Mouse (Mus musculus) heart, embryonic 10.5 days (tissue): ENCODE results near the gene Slc35a3. TPM values are rescaled to one million over a fixed set of nuclear protein-coding genes. Genes with fewer than 3 reads are reported as not detected.
"Not testable (repeated sequence)": the region's sequence is repeated elsewhere in the genome, so short reads cannot be mapped to it uniquely, and the experiment has no call there.

Experiments used
- DNase-seq: peaks from one replicate; pipeline ENCODE4 v3.0.0-alpha.2; 2017; ENCODE audit warnings: low spot score
- H3K27ac ChIP-seq: fragments of 300-500 bp; sonication (generic); 2 replicates; pipeline ENCODE4 v1.5.1; 2016; ENCODE audit warnings: mild to moderate bottlenecking
- H3K27me3 ChIP-seq: fragments of 300-500 bp; sonication (generic); 2 replicates; pipeline ENCODE4 v1.6.1; 2016; ENCODE audit warnings: mild to moderate bottlenecking; ENCODE audit not compliant: poor library complexity, insufficient read depth, severe bottlenecking
- H3K36me3 ChIP-seq: fragments of 300-500 bp; sonication (generic); 2 replicates; pipeline ENCODE4 v1.6.1; 2016; ENCODE audit warnings: mild to moderate bottlenecking, moderate library complexity
- H3K4me1 ChIP-seq: fragments of 300-500 bp; sonication (generic); 2 replicates; pipeline ENCODE4 v1.6.1; 2016; ENCODE audit warnings: mild to moderate bottlenecking
- H3K4me3 ChIP-seq: fragments of 300-500 bp; sonication (generic); 2 replicates; pipeline ENCODE4 v1.5.1; 2016; ENCODE audit warnings: mild to moderate bottlenecking, moderate library complexity
- H3K9me3 ChIP-seq: fragments of 300-500 bp; sonication (generic); 2 replicates; pipeline ENCODE4 v1.6.1; 2016; ENCODE audit warnings: mild to moderate bottlenecking, moderate library complexity
- WGBS: fragments of 180-500 bp; shearing (Covaris S2); methylation state at CpG from one replicate; pipeline ENCODE4 v1.1.7; 2016; 5-methylcytosine and 5-hydroxymethylcytosine counted together
- polyA plus RNA-seq: library from polyadenylated mRNA; unstranded; fragments of >200 nt; fragmentation: Nextera tagmentation; extraction: Ambion mirVana; gene quantifications from 2 replicates; pipeline ENCODE4 v1.2.1, GENCODE M21; 2016

Slc35a3 gene
- 12.0 and 14.2 TPM in 2 replicates for polyA plus RNA-seq

DNA sequence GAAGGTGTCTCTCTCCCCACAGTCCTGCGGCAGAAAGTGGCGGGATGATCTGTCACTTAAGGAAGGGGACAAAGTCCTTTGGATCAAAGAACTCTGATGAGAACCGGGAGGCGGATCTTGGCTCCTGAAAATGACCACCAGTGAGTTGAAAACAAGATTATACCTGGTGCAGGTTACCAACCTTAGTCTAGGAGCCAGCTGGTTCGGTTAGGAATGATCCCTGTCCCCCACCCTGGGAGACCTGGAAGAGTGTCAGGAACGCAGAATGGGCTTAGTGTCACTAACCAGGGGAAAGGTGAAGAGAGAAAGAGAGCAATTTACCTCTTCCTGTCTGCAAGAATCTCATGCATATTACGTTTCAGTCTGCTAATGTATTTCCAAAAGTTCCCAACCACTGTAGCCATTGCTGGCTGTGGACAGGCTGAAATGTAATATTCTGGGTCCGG, at the start of gene Slc35a3:
TSS of gene Slc35a3 (minus strand) at position 396 of the 446 bp plus-strand sequence.
- Histone ChIP-seq H3K4me1 (peaks cover 28% of the 10 kb centered on the region), H3K9me3 (no peaks in the 10 kb centered on the region), H3K27me3 (no peaks in the 10 kb centered on the region), H3K4me3 (peak within 1 kb of the TSS; percentile 99), H3K27ac (peak within 1 kb of the TSS; percentile 97), H3K36me3 (no peaks in the 10 kb centered on the region)
- WGBS: 4% methylated on average over 8 of the region's 8 CpGs
- DNase-seq: no peak

DNA sequence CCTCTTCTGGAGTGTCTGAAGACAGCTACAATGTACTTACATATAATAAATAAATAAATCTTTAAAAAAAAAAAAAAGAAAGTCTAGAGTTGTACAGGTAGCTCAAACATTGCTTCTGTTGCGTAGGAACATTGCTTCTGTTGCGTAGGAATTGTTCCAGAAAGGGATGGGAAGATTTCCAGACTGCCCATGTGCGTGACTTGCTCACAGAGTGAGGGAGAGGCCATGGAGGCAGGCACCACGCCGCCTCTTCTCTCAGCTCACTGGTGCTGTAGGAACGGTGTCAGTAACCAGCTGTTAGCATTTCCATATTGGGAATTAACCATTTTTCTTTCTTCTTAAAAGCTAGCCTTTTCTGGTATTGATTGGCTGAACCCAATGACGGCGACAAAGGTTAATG, 40.2 kb upstream of the Slc35a3 start:
- H3K27me3 ChIP-seq: no peaks in the 10 kb centered on the region
- H3K36me3 ChIP-seq: peaks cover 79% of the 10 kb centered on the region
- no peaks in the 10 kb centered on the region for H3K9me3 ChIP-seq
- H3K4me1 ChIP-seq: no peaks in the 10 kb centered on the region
- H3K27ac ChIP-seq: no peak overlapping the region
- no peak overlapping the region for H3K4me3 ChIP-seq
- no peak for DNase-seq
- 96% methylated on average over 8 of the region's 8 CpGs for WGBS

DNA sequence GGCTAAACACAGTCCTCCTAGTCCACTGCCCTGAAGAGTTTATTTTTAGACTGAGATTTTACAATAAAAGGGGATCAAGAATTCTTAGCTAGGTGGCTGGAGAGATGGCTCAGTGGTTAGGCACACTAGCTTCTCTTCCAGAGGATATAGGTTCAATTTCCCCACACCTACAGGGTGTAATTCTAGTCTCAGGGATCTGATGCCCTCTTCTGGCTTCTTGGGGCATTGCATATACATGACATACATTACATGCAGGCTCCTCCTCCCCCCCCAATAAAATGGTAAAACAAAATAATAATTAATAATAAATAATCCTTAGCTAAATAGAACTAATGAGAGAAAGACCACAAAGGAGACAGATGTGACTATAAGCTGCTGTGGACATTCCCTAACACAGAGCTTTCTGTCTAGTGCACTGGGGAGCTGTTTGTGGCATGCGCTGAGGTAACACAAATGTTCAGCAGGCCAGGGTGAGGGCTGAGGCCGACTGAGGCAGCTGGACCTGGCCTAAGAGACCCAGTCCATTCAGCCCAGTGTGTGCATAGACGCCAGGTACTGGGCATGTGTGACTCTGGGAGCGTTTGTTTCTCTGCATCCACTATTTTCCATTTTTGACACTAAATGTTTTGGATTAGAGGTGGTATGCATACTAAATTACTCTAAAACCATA, 38.7 kb upstream of the Slc35a3 start:
- DNase-seq: no peak
- no peak overlapping the region for H3K4me3 ChIP-seq
- no peaks in the 10 kb centered on the region for H3K27me3 ChIP-seq
- WGBS: 88% methylated on average over 4 of the region's 4 CpGs
- peaks cover 69% of the 10 kb centered on the region for H3K36me3 ChIP-seq
- no peaks in the 10 kb centered on the region for H3K4me1 ChIP-seq
- no peaks in the 10 kb centered on the region for H3K9me3 ChIP-seq
- H3K27ac ChIP-seq: no peak overlapping the region

DNA sequence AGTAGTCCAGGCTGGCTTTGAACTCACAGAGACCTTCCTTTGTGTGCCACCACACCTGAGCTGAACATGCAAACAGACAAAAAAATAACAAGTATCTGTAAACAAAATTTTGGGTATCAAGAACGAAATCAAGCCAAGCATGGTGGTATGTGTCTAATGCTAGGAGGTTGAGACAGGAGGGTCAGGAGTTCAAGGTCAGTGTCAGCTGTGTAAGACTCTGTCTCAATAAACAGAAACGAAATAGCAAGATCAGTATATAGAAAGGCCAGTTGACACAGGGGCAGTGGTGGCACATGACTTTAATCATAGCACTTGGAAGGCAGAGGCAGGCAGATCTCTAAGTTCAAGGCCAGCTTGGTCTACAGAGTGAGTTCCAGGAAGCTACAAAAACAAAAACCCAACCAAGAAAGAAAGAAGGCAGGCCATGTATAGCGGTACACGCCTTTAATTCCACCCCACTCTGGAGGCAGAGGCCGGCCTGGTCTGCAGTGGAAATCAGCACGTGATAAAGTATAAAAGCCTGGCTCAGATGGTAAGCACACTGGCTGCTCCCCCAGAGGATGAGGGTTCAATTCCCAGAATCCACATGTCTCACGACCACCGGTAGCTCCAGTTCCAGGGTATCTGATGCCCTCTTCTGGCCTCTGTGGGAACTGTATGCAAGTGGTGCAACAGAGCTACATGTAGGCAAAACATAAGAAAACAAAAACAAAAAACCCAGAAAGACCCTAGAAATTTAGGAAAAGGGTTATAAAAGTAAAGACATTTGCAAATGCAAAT, 36.0 kb upstream of the Slc35a3 start:
- H3K36me3 ChIP-seq: peaks cover 74% of the 10 kb centered on the region
- no peaks in the 10 kb centered on the region for H3K4me1 ChIP-seq
- 60% methylated on average over 8 of the region's 8 CpGs for WGBS
- no peaks in the 10 kb centered on the region for H3K27me3 ChIP-seq
- DNase-seq: peak; percentile 78
- H3K27ac ChIP-seq: no peak overlapping the region
- no peaks in the 10 kb centered on the region for H3K9me3 ChIP-seq
- no peak overlapping the region for H3K4me3 ChIP-seq

DNA sequence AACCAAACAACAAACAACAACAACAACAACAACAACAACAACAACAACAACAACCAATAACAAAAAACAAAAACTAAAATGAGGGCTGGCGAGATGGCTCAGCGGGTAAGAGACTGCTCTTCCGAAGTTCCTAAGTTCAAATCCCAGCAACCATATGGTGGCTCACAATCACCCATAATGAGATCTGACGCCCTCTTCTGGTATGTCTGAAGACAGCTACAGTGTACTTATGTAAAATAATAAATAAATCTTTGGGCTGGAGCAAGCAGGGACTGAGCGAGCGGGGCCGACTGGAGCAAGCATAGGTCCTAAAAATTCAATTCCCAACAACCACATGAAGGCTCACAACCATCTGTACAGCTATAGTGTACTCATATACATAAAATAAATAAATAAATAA, 35.0 kb upstream of the Slc35a3 start:
- not testable (repeated sequence) for DNase-seq
- 88% methylated on average over 7 of the region's 7 CpGs for WGBS
- peaks cover 73% of the 10 kb centered on the region for H3K36me3 ChIP-seq

DNA sequence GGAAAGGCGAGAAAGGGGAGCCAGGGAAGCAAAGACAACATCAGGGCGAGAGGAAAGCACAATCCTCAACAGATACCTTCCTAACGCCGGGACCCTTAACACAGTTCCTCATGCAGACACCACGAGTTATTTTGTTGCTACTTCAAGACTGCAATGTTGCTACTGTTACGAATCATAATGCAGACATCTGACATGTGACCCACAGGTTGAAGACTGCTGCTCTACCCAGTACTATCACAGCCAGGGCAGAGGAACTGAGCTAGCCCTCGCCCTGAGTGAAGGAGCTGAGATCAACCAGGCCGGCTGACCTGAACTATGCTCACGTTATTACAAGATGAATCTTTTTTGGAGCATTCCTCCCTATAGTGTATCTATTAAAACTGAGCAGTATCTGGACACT, 28.3 kb upstream of the Slc35a3 start:
- Histone ChIP-seq H3K4me3 (no peak overlapping the region), H3K4me1 (no peaks in the 10 kb centered on the region), H3K36me3 (peaks cover 26% of the 10 kb centered on the region), H3K27me3 (no peaks in the 10 kb centered on the region), H3K9me3 (no peaks in the 10 kb centered on the region), H3K27ac (no peak overlapping the region)
- DNase-seq: peak; percentile 42
- WGBS: 71% methylated on average over 9 of the region's 9 CpGs

More for the DNA sequence above, 35.0 kb upstream of the Slc35a3 start:
- H3K9me3 ChIP-seq, H3K27me3 ChIP-seq, H3K27ac ChIP-seq, H3K4me1 ChIP-seq, H3K4me3 ChIP-seq: not testable (repeated sequence)

DNA sequence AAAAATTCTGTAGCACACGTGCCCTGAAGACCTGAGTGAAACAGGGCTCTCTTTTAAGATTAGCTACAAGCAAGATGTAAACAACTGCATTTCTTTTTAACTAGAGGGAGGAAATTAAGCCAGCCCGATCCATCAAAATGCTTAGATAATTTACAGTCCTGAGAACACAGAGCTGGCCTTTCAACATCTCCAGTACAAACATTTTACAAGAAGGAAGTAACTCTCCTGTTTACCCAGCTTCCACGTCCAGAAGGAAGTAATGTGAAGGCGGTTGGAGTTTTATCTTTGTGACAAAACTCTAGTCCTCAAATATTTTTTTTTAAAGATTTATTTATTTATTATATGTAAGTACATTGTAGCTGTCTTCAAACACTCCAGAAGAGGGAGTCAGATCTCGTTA, 27.5 kb upstream of the Slc35a3 start:
- Histone ChIP-seq H3K27me3 (no peaks in the 10 kb centered on the region), H3K9me3 (no peaks in the 10 kb centered on the region), H3K4me1 (no peaks in the 10 kb centered on the region), H3K27ac (no peak overlapping the region), H3K36me3 (peaks cover 20% of the 10 kb centered on the region), H3K4me3 (no peak overlapping the region)
- DNase-seq: no peak
- 87% methylated on average over 5 of the region's 5 CpGs for WGBS

DNA sequence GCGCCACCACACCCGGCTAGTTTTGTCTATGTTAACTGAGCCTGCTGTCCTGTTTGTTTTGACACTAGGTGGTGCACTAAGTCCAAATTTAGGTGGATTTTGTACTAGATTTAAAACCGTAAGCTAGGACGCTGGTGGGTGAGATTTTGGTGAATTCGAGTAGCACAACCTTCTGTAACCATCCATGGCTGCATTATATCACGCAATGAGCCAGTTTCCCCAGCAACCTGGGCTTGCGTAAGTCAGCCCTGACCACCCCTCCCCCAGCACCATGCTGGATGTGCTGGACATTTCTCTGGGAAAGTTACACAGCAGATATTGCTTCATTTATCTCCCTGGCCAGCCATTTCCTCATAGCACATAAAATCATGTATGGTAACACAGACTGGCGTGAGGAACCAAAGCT, 24.7 kb upstream of the Slc35a3 start:
- Histone ChIP-seq H3K9me3 (no peaks in the 10 kb centered on the region), H3K4me3 (no peak overlapping the region), H3K36me3 (no peaks in the 10 kb centered on the region), H3K27me3 (no peaks in the 10 kb centered on the region), H3K27ac (no peak overlapping the region), H3K4me1 (no peaks in the 10 kb centered on the region)
- DNase-seq: peak; percentile 30
- 81% methylated on average over 8 of the region's 8 CpGs for WGBS

DNA sequence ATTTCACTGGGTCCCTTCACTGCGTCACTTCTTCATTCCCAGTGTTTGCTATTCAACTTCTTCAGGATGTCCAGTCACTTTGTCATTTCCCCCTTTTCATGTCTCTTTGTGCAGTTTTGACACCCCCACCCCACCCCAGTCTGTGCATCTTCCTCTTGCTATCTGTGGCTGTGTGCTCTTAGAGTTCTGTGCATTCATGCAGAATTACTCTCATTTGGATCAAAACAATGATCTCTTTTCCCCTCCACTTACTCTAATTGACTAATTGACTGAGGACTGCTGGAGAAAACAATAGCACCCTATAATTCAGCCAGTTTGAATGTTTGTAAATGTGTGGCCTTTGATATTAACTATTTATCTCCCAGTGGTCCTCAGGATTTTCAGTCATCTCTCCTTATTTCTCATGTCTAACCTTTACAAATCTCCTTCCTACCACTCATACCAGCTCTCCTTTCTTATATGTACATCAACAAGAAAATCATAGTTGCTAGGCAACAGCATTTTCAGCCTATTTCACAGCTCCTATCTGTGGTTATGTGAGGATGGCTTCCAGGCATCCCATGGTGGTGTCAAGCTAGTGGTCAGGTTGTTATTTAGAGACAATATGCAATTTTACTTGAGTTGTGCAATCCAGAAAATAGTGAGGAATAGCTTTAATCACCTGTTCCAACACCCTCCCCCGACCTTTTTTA, 17.0 kb upstream of the Slc35a3 start:
- H3K27me3 ChIP-seq: no peaks in the 10 kb centered on the region
- 75% methylated on average over 2 of the region's 2 CpGs for WGBS
- H3K27ac ChIP-seq: no peak overlapping the region
- no peaks in the 10 kb centered on the region for H3K9me3 ChIP-seq
- no peak overlapping the region for H3K4me3 ChIP-seq
- H3K4me1 ChIP-seq: peaks cover 7% of the 10 kb centered on the region
- DNase-seq: no peak
- no peaks in the 10 kb centered on the region for H3K36me3 ChIP-seq

DNA sequence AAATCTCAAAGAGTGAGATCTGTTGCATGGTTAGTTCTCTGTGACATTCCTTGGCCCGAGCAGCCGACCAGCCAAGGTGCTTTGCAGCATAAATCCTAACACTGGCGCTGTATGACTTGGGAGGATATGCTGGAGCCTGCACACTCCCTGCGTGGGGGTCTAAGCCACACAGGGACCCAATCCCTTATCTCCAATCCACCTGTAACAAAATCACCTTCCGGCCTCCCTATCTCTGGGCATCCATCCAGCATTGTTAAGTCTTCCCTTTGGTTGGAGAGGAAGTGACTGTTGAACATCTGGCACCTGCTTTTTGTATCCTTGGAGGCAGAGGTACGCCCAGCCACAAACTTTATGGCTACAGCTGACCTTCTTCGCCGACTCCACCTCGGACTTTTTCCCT, 14.2 kb upstream of the Slc35a3 start:
- no peak overlapping the region for H3K27ac ChIP-seq
- H3K4me1 ChIP-seq: peaks cover 7% of the 10 kb centered on the region
- no peaks in the 10 kb centered on the region for H3K36me3 ChIP-seq
- H3K4me3 ChIP-seq: no peak overlapping the region
- DNase-seq: no peak
- WGBS: 62% methylated on average over 9 of the region's 9 CpGs
- no peaks in the 10 kb centered on the region for H3K9me3 ChIP-seq
- H3K27me3 ChIP-seq: no peaks in the 10 kb centered on the region

DNA sequence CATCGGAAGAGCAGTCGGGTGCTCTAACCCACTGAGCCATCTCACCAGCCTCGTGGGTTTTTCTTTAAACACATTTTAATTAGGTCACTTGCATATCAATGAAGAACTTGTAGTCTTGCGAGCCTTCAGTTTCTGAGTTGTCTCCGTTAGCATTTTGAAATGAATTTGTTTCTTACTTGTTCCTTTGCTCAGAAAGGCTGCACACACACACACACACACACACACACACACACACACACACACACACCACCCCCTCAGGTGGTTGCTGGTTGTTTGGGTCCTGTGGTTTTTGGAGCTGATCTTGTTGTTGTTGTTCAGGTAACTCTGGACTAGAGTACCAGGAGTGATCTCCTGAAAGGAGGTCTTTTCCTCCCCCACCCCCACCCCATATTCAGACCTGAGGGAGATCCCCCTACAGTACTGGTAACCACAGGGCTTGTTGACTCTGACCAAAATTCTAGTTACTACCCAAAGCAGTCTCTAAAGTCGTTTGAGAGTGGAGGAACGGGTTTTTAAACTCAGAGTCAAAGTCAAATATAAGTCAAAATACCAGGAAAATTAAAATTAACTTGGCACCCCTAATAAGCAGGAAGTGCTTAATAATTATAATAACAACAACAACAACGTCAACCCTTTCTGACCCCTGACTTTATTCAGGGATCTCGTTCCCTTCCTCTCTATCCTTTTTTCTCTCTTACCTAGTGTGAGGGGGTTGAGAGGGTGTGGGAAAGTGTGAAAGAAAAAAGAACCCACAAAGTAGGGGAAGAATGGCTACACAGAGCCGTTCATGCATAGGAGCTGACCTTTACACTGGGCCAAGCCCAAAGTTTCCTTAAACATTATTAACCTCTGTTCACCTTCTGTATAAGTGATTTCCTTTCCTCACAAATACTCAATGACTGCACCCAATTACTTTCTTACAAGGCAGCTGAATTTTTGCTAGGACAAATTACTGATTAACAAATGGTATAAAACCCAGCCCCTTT, 11.2 kb upstream of the Slc35a3 start:
- H3K27ac ChIP-seq: no peak overlapping the region
- H3K9me3 ChIP-seq: no peaks in the 10 kb centered on the region
- WGBS: 63% methylated on average over 10 of the region's 10 CpGs
- no peak overlapping the region for H3K4me3 ChIP-seq
- H3K36me3 ChIP-seq: no peaks in the 10 kb centered on the region
- DNase-seq: no peak
- H3K4me1 ChIP-seq: peaks cover 7% of the 10 kb centered on the region
- no peaks in the 10 kb centered on the region for H3K27me3 ChIP-seq

DNA sequence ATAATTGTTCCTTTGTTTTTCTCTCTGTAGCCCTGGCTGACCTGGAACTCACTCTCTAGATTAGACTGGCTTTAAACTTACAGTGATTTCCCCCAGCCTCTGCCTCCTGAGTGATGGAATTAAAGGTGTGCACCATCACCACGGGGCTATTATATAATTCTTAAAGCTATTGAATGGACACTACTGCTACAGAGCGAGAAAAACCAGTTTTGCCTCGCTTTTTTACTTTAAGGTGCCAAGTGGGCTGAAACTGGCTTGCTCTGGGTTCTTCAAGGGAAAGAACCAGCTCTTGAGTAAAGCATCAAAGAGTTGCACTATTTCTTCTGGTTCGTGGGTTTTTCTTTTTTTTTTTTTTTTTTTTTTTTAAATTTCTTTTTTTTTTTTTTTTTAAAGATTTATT, 10.3 kb upstream of the Slc35a3 start:
- no peak overlapping the region for H3K4me3 ChIP-seq
- 71% methylated on average over 4 of the region's 4 CpGs for WGBS
- peaks cover 7% of the 10 kb centered on the region for H3K4me1 ChIP-seq
- DNase-seq: no peak
- no peaks in the 10 kb centered on the region for H3K9me3 ChIP-seq
- H3K27ac ChIP-seq: no peak overlapping the region
- H3K27me3 ChIP-seq: no peaks in the 10 kb centered on the region
- H3K36me3 ChIP-seq: no peaks in the 10 kb centered on the region
